Mouse (Mus musculus) stomach, postnatal 0 days (tissue): ENCODE data around the gene 9230112D13Rik.

Experiments used
- CTCF ChIP-seq: IDR thresholded peaks from 2 replicates; pipeline ENCODE4 v1.5.1; 2016; ENCODE audit warnings: antibody characterized with exemption, low read depth, mild to moderate bottlenecking, moderate library complexity
- EP300 ChIP-seq: optimal IDR thresholded peaks from 2 replicates; pipeline ENCODE3; 2016; ENCODE audit warnings: antibody characterized with exemption

DNA sequence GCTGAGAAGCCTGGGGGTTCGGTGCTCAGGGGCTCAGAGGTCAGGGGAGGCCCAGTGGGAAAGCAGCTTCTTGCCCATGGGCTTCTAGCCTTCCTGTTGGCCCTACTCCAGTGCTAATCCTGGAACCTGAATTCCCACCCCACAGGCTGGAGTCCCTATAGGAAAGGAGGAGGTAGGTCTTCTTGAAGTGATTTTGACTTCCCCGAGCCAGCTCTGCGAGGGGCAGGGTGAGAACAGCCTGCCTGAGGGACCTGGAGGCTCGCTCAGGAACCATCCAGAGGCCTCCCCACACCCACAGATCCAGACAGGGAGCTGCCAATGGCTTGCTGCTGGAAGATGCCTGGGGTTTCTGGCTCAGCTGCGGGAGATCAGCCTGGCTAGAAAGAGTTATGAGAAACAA, 45.1 kb upstream of the 9230112D13Rik start:
- no peak for TF ChIP-seq CTCF
- TF ChIP-seq EP300, result no peak
